Mouse (Mus musculus) bone marrow macrophage, adult 2 months (primary cell): ENCODE measurements around the gene Cops2. TPM values are rescaled to one million over a fixed set of nuclear protein-coding genes. Genes with fewer than 3 reads are reported as not detected.

Source experiments
- H3K27ac ChIP-seq: 2 replicates; pipeline ENCODE4 v1.5.1; 2012; ENCODE audit warnings: low read depth, low read length; ENCODE audit not compliant: insufficient read depth
- H3K4me1 ChIP-seq: 2 replicates; pipeline ENCODE4 v1.6.1; 2012; ENCODE audit warnings: low read length; ENCODE audit not compliant: control insufficient read depth, insufficient read depth
- H3K4me3 ChIP-seq: 2 replicates; pipeline ENCODE4 v1.5.1; 2012; ENCODE audit warnings: mild to moderate bottlenecking, low read length, moderate library complexity; ENCODE audit not compliant: insufficient read depth
- CTCF ChIP-seq: IDR thresholded peaks from 2 replicates; pipeline ENCODE4 v1.5.1; 2012; ENCODE audit warnings: low read depth, mild to moderate bottlenecking, low read length, moderate library complexity
- POLR2A ChIP-seq: IDR thresholded peaks from 2 replicates; pipeline ENCODE4 v1.6.1; 2012; ENCODE audit warnings: mild to moderate bottlenecking, low read depth, low read length, borderline replicate concordance
- polyA plus RNA-seq: library from polyadenylated mRNA; stranded (reverse); fragments of >200 nt; gene quantifications from 2 replicates; pipeline ENCODE4 v1.2.4, GENCODE M21; 2012; ENCODE audit not compliant: missing spikeins, insufficient read depth, insufficient read length

The Cops2 gene
- polyA plus RNA-seq, 1 experiment = 91.4 TPM

DNA sequence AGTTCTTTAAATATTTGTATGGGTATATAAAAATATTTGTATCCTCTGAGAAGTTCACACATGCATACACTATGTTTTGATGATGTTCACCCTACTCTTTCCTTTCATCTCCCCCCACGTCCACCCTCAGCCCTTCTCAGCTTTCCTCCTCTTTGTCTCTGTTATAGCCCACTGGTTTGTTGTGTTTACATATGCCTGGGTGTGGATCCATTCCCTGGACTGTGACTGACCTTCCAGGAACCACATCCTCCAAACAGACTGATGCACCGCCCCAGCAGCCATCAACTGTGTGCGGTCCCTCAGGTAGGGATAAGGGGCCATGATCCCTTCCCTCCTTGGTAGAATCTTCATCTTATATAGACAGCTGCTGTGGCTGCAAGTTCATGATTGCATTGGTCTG is 11.2 kb upstream of the Cops2 start:
- TF ChIP-seq CTCF = no peak
- TF ChIP-seq POLR2A = no peak

DNA sequence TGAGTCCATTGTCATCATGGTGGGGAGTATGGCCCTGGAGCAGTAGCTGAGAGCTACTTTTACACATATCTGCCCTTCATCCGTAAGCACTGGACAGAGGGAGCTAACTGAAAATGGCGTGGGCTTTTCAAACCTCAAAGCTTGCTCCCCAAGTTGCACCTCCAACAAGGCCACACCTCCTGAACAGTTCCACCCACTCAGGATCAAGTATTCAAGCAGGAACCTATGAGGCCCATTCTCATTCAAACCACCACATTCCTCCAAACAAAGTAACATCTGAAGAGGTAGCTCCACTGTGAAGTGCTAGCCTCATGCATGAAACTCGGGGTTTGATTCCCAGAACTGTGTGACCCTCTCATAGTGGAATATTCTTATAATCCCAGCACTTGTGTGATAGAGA is 9.4 kb upstream of the Cops2 start:
- TF ChIP-seq POLR2A = no peak
- TF ChIP-seq CTCF = no peak
- no peak overlapping the region for H3K4me3 ChIP-seq
- H3K4me1 ChIP-seq = peaks cover 20% of the 10 kb centered on the region
- no peak overlapping the region for H3K27ac ChIP-seq

More for the DNA sequence above, 11.2 kb upstream of the Cops2 start:
- Histone ChIP-seq H3K27ac (no peak overlapping the region), H3K4me1 (peaks cover 20% of the 10 kb centered on the region), H3K4me3 (no peak overlapping the region)

DNA sequence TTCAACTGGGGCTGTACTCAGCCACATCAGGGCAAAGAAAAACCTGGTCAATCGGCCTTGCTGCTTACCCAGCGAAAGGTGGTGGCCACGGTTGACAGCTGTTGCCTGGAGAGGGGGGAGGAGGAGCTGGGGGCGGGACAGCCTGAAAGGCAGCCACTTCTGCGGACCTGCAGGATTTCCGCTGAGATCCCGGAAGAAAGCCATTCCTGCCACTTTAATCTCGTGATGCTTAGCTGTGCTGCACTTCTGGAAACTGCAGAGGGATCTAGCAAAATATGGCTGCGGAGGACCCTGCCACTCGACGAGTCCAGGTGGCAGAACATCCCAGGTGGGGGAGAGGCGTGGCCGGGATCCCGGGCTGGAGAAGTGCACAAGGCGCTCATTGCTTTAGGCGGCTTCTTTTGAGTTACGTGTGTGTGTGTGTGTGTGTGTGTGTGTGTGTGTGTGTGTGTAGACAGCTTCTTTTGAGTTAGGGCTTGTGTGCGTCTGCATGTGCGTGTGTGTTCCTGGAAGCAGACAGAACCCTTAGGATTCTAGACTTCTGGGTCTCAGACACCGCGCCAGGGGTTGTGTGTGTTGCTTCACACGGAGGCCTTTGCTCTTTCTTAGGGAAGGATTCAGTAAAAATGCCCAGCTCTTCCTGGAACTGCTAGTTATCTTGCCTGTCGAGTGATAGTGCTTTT is 7.3 kb upstream of the Cops2 start:
- Histone ChIP-seq H3K4me3 (peak overlapping the region; percentile 74), H3K27ac (peak overlapping the region; percentile 78), H3K4me1 (peaks cover 16% of the 10 kb centered on the region)
- TF ChIP-seq POLR2A (peak; percentile 83; the same call in 1 of the 2 replicates), CTCF (no peak)

DNA sequence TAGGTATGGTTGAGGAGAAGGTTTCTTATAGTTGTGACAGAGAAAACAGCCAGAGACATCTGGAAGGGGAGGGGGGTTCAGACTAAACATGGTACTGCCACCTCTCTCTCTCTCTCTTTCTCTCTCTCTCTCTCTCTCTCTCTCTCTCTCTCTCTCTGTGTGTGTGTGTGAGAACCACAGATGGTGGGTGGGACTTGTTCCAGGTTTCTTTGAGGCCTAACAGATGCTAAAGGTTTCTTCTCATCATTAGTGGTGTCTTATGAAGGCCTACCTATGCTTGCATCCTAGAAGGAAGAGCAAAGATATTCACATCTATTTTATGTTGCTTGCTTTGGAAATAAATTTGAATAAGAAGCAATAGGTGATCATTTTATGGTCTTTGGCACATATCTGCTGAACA is 6.6 kb upstream of the Cops2 start:
- TF ChIP-seq POLR2A (no peak), CTCF (no peak)
- no peak overlapping the region for H3K27ac ChIP-seq
- peaks cover 16% of the 10 kb centered on the region for H3K4me1 ChIP-seq
- peak overlapping the region; percentile 74; the same call in 1 of the 2 replicates for H3K4me3 ChIP-seq

DNA sequence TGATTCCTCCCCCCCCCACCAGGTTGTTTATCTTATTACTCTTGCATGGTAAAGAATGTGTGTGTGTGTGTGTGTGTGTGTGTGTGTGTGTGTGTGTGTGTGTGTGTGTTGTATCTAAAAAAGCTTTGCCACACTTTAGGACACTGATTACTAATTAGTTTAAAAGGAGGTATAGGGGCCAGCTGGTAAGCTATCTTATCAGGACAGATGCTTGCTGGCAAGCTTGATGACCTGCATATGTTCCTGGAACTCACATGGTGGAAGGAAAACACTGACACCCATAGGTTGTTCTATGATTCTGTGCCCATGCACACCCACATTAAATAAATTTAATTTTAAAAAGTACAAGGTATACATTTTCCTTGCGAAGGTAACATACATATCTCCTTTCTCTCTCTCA is 5.6 kb upstream of the Cops2 start:
- peaks cover 16% of the 10 kb centered on the region for H3K4me1 ChIP-seq
- TF ChIP-seq CTCF (no peak), POLR2A (no peak)
- no peak overlapping the region for H3K4me3 ChIP-seq
- H3K27ac ChIP-seq = no peak overlapping the region

DNA sequence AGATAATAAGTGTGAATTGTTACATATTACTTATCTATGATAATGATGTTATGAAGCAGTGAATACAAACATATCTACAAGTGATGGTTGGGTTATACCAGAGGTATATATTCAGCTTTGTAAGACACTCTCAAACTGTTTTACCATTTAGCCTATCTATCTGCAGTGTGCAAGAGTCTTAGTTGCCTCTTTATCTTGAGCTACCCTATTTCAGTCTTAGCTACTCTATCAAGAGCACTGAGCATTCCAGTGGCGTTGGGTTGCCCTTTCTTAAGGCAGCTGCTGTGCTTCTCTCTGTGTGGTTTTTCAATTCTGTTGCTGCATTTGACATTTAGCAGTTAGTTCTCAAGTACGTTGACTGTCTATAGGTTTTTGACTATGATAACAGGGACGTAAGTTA is 4.9 kb upstream of the Cops2 start:
- no peak overlapping the region for H3K4me3 ChIP-seq
- TF ChIP-seq CTCF (no peak), POLR2A (no peak)
- H3K27ac ChIP-seq = no peak overlapping the region
- peaks cover 14% of the 10 kb centered on the region for H3K4me1 ChIP-seq

DNA sequence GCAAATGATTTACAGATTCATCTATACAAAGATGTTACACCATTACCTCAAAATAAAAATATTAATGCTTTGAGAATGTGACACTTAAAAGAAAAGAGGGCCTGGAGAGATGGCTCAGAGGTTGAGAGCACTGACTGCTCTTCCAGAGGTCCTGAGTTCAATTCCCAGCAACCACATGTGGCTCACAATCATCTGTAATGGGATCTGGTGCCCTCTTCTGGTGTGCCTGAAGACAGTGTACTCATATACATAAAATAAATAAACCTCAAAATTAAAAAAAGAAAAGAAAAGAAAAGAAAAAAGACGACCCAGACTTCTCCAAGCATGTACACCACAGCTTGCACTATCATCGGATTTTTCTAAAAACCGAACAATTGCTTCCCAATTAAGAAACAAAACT is 1.2 kb downstream of the Cops2 start:
- no peak for TF ChIP-seq CTCF
- no peak for TF ChIP-seq POLR2A
- Histone ChIP-seq H3K27ac (no peak overlapping the region), H3K4me1 (peaks cover 8% of the 10 kb centered on the region), H3K4me3 (peak overlapping the region; percentile 80; the same call in 1 of the 2 replicates)

DNA sequence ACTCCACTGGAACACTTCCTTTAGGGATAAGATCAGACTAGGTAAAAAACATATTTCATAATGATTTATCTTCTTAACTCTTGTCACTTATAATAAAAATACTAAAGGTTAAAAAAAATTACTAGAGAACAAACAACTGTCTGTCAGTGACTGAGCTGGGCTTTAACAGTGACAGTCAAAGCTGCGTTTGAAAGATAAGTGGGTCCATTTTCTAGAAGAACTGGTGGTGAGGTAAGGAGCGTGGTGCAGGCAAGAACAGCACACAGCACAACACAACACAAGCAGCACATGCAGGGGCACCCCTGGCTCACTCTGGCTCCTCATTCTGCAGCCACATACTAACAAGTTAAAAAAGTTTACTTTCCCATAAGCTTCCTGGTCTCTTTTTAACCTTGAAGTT is 7.7 kb downstream of the Cops2 start:
- Histone ChIP-seq H3K27ac (no peak overlapping the region), H3K4me1 (peaks cover 6% of the 10 kb centered on the region), H3K4me3 (no peak overlapping the region)
- TF ChIP-seq POLR2A = no peak
- no peak for TF ChIP-seq CTCF

DNA sequence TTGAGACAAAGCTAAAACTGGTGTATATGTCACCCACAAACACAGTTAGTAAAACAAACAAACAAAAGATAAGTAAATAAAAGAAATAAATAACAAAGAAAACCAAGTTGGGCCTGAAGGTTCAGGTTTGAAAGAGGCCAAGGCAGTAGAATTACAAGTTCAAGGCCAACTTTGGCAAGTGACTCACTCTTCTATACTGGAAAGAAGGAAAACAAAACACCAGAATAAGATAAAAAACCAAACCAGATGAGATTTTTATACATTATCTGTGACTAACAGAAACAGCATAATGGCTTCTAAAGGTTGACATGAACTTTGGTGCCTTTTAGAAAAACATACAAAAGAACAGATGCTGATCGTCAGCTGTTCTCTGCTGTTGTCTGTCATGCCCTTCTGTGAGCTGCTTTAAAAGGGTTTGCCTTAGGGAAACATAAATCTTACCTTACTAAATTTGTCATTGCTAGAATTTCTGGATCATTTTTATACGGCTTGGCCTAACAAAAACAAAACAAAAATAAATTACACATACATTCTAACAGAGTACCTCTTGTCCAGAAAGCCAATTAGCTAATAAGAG is 20.1 kb downstream of the Cops2 start:
- Histone ChIP-seq H3K27ac (no peak overlapping the region), H3K4me1 (no peaks in the 10 kb centered on the region), H3K4me3 (no peak overlapping the region)
- no peak for TF ChIP-seq POLR2A
- no peak for TF ChIP-seq CTCF

DNA sequence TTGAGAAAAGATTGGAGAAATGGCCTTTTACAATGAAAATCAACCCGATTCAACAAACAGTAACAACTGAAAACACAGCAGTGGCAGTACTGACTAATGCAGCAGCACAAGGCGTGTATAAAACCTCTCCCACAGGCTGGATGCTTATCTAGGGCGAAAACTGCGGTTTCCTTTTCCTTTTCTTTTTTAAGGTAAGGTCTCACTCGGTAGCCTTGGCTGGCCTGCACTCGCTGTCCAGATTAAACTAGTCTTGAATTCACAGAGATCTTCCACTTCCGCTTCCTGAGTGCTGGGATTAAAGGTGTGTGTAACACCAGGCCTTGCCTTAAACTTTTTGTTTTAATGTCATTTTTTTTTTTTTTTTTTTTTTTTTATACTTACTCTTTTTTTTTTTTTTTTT is 20.8 kb downstream of the Cops2 start:
- H3K4me3 ChIP-seq = no peak overlapping the region
- H3K27ac ChIP-seq = no peak overlapping the region
- no peak for TF ChIP-seq CTCF
- TF ChIP-seq POLR2A = no peak
- H3K4me1 ChIP-seq = no peaks in the 10 kb centered on the region

DNA sequence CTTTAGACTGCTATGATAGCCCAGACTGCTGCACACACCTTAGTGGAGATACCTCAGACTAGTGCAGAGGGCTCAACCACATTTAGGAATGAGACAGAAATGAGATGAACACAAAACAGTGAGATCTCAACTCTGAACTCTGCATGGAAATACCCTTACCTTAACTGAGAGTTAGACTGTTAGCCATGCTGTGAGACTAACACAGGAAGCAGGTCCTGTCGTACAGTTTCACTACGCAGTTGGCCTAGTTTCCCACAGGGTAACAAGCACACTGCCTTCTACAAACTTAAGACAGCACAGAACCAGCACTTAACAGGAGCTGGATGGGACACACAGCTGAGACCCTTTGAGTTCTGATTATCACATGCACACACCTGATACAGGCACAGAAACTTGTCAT is 29.0 kb downstream of the Cops2 start:
- no peaks in the 10 kb centered on the region for H3K4me1 ChIP-seq
- no peak for TF ChIP-seq CTCF
- no peak for TF ChIP-seq POLR2A
- no peak overlapping the region for H3K27ac ChIP-seq
- no peak overlapping the region for H3K4me3 ChIP-seq
